Mouse (Mus musculus): ENCODE data around the gene Rgs11.
"Not testable (repeated sequence)": the region's sequence is repeated elsewhere in the genome, so short reads cannot be mapped to it uniquely, and the experiment has no call there.

Rgs11 gene

GRCm38 (mm10) chr17:26202737-26203136 lies at the start of gene Rgs11:
Gene Rgs11 (plus strand): TSS chr17:26202951.
- peak; percentile 26 to 41 for DNase-seq

- no peak for DNase-seq
These were observed 40.0 kb upstream of the Rgs11 start for GRCm38 (mm10) chr17:26162736-26163135.

- no peak for DNase-seq
These were observed 34.7 kb upstream of the Rgs11 start for GRCm38 (mm10) chr17:26168039-26168438.

DNA sequence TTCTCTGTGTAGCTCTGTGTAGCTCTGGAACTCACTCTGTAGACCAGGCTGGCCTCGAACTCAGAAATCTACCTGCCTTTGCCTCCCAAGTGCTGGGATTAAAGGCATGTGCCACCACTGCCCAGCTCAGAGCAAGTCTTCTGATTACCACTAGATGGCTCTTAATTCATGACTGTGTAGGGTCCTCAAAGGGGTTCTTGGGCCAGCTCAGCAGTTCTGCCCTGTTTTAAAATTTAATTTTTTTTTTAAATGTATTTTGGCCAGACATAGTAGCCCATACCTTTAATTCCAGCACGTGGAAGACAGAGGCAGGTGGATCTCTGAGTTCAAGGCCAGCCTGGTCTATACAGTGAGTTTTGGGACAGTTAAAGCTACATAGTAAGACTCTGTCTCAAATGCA lies 27.5 kb upstream of the Rgs11 start:
- not testable (repeated sequence) for DNase-seq

DNA sequence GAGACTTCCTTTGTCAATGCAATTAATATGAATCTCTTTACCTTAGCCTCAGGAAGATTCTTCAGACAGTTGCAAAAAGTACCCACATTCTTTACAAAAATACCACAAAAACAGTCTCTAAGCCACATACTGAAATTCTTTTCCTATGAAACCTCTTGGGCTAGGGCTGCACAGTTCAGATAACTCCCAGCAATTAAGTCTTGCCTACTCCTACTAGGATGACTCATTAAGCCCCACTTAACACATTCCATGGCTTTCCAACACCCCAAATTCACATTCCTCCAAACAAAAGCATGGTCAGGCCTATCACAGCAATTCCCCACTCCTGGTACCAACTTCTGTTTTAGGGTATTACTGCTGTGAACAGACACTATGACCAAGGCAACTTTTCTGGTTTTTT lies 24.1 kb upstream of the Rgs11 start:
- DNase-seq, result no peak

DNA sequence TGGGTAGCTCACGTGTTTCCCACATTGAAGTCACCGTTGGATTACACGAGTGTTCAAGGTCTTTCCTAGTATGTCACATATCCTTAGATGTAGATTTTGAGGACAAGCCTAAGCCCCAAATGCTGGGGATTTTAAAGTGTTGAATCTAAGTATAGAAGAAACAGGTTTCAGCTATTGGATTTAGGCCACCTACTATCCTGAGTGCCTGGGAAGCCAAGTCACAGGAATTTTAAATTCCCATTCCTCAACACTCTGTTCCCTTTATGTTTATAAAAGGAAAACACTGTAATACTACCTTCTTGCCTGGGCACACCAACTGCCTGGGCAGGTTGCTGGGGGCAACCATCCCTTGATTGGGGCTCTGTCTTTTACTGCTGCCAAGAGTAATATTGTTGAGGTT lies 21.6 kb upstream of the Rgs11 start:
- no peak for DNase-seq

DNA sequence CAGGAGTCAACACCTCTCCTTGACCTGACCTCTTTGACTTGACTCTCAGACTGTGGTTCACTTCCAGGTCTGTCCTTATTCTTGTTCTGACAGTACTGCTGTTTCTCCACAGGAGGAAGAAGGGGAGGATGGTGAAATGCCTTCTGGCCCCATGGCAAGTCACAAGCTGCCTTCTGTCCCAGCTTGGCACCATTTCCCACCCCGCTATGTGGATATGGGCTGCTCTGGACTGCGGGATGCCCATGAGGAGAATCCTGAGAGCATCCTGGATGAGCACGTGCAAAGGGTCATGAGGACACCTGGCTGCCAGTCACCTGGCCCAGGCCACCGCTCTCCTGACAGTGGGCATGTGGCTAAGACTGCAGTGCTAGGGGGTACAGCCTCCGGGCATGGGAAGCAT lies 15.2 kb upstream of the Rgs11 start:
- peak; percentile 65 to 71 for DNase-seq

GRCm38 (mm10) chr17:26188091-26188805 lies 14.5 kb upstream of the Rgs11 start:
- no peak for DNase-seq

DNA sequence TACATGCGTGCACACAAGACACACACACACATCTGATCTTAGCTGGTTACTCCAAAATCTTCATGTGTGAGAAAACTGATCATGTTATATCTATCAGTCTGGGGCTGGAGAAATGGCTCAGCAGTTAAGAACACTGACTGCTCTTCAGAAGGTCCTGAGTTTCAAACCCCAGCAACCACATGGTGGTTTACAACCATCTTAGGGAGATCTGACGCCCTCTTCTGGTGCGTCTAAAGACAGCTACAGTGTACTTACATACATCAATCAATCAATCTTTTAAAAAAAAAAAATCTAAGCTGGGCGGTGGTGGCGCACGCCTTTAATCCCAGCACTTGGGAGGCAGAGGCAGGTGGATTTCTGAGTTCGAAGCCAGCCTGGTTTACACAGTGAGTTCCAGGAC lies 11.3 kb upstream of the Rgs11 start:
- not testable (repeated sequence) for DNase-seq

- no peak for DNase-seq
These were observed 10.1 kb upstream of the Rgs11 start for GRCm38 (mm10) chr17:26192481-26193190.

GRCm38 (mm10) chr17:26198892-26199291 lies 3.9 kb upstream of the Rgs11 start, which contains the start of gene Pdia2:
Gene Pdia2 (minus strand): TSS chr17:26199087.
- no peak for DNase-seq

GRCm38 (mm10) chr17:26200831-26201705 lies 1.7 kb upstream of the Rgs11 start:
- DNase-seq, result peak; percentile 34 to 37

DNA sequence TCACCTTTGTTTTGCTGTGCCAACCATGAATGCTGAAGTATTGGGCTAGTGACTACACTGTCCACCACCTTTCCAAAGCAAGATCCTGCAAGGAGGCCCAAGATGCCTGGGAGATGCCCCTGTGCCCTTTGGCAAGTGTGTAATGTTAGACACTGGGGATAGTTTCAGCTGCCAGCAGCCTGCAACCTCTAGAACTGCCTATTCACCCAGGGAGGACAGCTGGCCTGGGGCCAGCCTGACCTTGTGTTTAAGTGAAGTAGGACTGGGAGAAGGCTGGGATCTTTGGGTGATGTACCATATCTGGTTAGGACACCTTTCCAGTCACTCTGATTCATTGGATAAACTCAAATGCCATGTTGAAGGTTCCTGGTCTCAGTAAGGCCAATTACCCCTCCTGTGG lies 753 bp upstream of the Rgs11 start:
- DNase-seq, result no peak

DNA sequence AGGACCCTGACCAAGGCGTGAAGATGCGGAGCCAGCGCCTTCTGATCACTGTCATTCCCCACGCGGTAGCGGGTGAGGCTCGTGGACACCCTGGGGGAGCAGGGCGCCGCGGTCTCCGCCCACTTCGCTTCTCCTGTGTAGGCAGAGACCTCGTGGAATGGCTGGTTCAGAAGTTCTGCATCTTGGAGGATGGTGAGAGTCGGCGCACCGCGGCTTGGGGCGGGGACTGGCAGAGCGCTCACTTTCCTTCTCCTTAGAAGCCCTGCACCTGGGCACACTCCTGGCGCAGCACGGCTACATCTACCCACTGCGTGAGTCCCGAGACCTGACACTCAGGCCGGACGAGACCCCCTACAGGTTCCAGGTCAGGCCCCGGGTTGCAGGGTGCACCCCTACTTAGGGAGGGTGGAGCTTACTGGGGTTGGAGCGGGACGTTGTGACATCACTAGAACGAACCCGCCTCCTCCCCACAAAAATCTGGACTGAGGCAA lies 615 bp downstream of the Rgs11 start:
- DNase-seq, result peak; percentile 36 to 42

- DNase-seq, result no peak
These were observed 2.0 kb downstream of the Rgs11 start for GRCm38 (mm10) chr17:26204766-26205165.

GRCm38 (mm10) chr17:26206392-26206791 lies 3.6 kb downstream of the Rgs11 start:
- DNase-seq, result no peak

GRCm38 (mm10) chr17:26207686-26208085 lies 4.9 kb downstream of the Rgs11 start, which contains the start of gene Arhgdig:
Gene Arhgdig (minus strand): TSS chr17:26207786.
- DNase-seq, result no peak

DNA sequence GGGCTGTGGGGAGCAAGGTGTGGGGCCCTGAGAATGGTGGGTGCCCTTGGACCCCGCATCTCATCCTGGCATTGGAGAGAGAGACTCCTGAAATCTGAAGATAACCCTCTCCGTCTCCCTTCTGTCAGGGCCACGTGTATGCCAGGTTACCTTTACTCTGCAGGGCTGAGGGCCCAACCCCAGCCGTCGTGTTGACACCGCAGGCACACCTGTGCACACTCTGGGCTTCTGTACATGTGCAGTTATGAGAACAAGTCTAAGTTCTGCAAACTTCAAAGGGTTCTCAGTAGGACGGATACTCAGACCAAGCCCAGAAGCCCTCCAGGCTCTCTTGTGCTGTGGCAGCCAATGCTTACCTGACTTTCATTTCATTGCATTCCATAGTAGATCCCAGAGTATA lies 9.5 kb downstream of the Rgs11 start:
- no peak for DNase-seq

DNA sequence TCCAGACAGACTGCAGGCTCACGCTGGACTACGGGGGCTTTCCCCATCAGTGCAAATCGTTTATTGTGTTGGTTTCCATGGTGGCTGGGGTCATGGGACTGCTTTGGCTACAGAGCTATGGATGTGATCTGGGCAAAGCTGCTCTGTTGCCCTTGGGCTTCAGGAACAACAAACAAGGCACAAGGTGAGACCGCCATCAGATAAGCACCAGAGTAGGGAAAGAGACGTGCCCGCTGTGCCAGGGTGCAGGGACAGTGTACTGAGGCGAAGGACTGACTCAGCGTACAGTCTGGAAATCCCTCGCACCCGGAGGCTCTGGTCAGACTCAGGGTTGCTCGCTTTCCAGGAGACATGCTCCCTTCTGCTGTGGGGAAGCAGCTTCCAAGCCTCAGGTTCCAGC lies 9.9 kb downstream of the Rgs11 start:
- no peak for DNase-seq

GRCm38 (mm10) chr17:26221508-26221907 lies 18.8 kb downstream of the Rgs11 start:
- DNase-seq, result no peak

DNA sequence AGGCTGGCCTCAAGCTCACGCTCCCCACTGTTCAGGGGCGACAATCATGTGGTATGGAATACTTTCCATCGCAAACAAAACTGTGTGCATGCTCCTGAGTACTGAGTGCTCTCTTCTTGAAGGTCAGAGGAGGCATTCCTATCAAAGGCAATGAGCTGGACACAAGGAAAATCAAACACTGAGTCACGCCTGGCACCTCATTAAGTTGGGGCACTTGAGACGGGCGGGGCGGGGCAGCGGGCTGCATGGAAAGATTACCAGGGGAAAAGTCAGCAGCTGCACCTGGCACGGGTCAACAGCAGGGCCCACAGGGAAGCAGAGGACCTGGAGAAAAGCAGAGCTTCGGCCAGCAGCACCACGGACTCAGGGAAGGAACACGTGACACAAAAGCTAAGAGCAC lies 22.4 kb downstream of the Rgs11 start:
- no peak for DNase-seq

DNA sequence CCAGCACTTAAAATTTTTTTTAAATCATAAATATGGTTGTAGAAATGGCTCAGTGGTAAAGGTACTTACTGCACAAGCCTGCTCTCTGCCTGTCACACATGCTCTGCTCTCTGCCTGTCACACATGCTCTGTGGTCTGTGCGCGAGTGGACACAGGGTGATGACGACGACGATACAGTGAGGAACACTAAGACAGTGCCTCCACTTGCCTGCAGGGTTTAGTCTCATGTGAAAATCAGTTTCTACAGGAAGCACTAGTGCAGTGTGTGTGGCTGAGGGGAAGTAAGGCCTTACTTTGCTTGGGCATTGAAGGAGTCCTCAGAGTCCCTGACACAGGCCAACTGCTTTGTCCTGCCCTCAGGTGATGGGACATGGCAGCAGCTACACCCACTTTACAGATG lies 27.0 kb downstream of the Rgs11 start:
- no peak for DNase-seq

DNA sequence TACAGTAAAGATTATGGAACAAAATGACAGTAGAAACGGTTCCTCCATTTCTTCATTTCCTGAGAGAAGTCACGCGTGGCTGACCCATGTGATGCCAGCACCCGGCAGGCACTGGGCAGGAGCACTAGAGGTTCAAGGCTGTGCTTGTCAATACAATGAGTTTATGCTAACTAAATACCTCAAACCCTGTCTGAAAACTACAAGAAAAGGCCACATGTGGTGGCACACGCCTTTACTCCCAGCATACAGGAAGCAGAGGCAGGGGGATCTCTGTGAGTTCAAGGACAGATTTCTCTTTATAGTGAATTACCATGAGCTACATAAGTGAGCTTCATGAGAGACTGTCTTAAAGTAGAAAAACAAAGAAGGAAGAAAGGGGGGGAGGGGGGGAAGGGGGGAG lies 28.4 kb downstream of the Rgs11 start:
- no peak for DNase-seq

All from cerebellum, postnatal 14 days (tissue).